Mouse (Mus musculus) liver, embryonic 12.5 days (tissue): ENCODE measurements around the gene Tuba3b. TPM values are rescaled to one million over a fixed set of nuclear protein-coding genes. Genes with fewer than 3 reads are reported as not detected.

ENCODE experiments used
- ATAC-seq: fragments of 200-750 bp; cut with Nextera tagmentation; 2 replicates; pipeline ENCODE4 v1.8.0; 2017; ENCODE audit warnings: moderate number of reproducible peaks, mild to moderate bottlenecking, moderate library complexity
- H3K27ac ChIP-seq: fragments of 300-500 bp; sonication (generic); 2 replicates; pipeline ENCODE4 v1.5.1; 2016; ENCODE audit warnings: mild to moderate bottlenecking
- H3K27me3 ChIP-seq: fragments of 300-500 bp; sonication (generic); replicated peaks from 2 replicates; pipeline ENCODE4 v1.6.1; 2016; ENCODE audit warnings: mild to moderate bottlenecking, moderate library complexity
- H3K36me3 ChIP-seq: fragments of 300-500 bp; sonication (generic); 2 replicates; pipeline ENCODE4 v1.6.1; 2016; ENCODE audit warnings: mild to moderate bottlenecking, moderate library complexity
- H3K4me1 ChIP-seq: fragments of 300-500 bp; sonication (generic); 2 replicates; pipeline ENCODE4 v1.6.1; 2016
- H3K4me2 ChIP-seq: fragments of 300-500 bp; sonication (generic); 2 replicates; pipeline ENCODE4 v1.6.1; 2016; ENCODE audit warnings: mild to moderate bottlenecking, moderate library complexity
- H3K4me3 ChIP-seq: fragments of 300-500 bp; sonication (generic); 2 replicates; pipeline ENCODE4 v1.5.1; 2016; ENCODE audit warnings: mild to moderate bottlenecking, moderate library complexity
- H3K9ac ChIP-seq: fragments of 300-500 bp; sonication (generic); 2 replicates; pipeline ENCODE4 v1.6.1; 2016; ENCODE audit warnings: mild to moderate bottlenecking, moderate library complexity
- H3K9me3 ChIP-seq: fragments of 300-500 bp; sonication (generic); replicated peaks from 2 replicates; pipeline ENCODE4 v1.6.1; 2016; ENCODE audit warnings: mild to moderate bottlenecking, moderate library complexity
- WGBS: fragments of 180-500 bp; shearing (Covaris S2); methylation state at CpG from one replicate; pipeline ENCODE4 v1.1.7; 2016; ENCODE audit not compliant: insufficient replicate concordance; 5-methylcytosine and 5-hydroxymethylcytosine counted together
- polyA plus RNA-seq: library from polyadenylated mRNA; unstranded; fragments of >200 nt; fragmentation: Nextera tagmentation; extraction: Ambion mirVana; gene quantifications from 2 replicates; pipeline ENCODE4 v1.2.1, GENCODE M21; 2016

Tuba3b gene
- not detected in 2 replicates for polyA plus RNA-seq

- no peaks in the 10 kb centered on the region for H3K9me3 ChIP-seq
- 80% methylated on average over 31 of the region's 31 CpGs for WGBS
- ATAC-seq: no peak
- peak within 1 kb of the TSS; percentile 17; the same call in 1 of the 2 replicates for H3K4me2 ChIP-seq
- no peaks in the 10 kb centered on the region for H3K4me1 ChIP-seq
- no peaks in the 10 kb centered on the region for H3K36me3 ChIP-seq
- no peak within 1 kb of the TSS for H3K9ac ChIP-seq
- no peaks in the 10 kb centered on the region for H3K27me3 ChIP-seq
- no peak within 1 kb of the TSS for H3K4me3 ChIP-seq
- H3K27ac ChIP-seq: no peak within 1 kb of the TSS
These were observed at the start of gene Tuba3b for GRCm38 (mm10) chr6:145615666-145616210. Tuba3b (plus strand) TSS chr6:145615757.

- H3K4me1 ChIP-seq: no peaks in the 10 kb centered on the region; the same call in 1 of the 2 replicates
- H3K27me3 ChIP-seq: no peaks in the 10 kb centered on the region
- H3K4me3 ChIP-seq: no peak overlapping the region
- ATAC-seq: peak; percentile 30; the same call in 1 of the 2 replicates
- no peak overlapping the region for H3K9ac ChIP-seq
- 27% methylated on average over 8 of the region's 8 CpGs for WGBS
- H3K36me3 ChIP-seq: no peaks in the 10 kb centered on the region
- no peak overlapping the region for H3K4me2 ChIP-seq
- no peak overlapping the region for H3K27ac ChIP-seq
- no peaks in the 10 kb centered on the region for H3K9me3 ChIP-seq
These were observed 48.3 kb upstream of the Tuba3b start for GRCm38 (mm10) chr6:145567296-145567695.

DNA sequence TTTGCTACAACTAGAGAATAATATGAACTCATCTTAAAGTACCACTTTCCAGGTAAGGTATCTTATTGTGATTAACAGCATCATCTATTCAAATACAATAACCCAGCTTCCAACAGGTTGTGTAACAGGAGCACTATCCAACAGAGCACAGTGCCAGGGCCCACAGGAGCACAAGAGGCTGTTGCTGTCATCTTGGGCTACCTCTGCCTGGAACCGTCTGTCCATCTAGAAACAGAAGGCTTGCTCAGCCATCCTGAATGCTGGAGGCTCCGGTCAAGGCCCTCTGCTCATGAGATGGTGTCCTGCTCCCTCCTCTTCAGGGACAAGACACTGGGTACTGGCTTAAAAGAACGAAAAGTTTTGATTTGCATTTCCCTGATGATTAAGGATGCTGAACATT, 47.7 kb upstream of the Tuba3b start:
- H3K9ac ChIP-seq: no peak overlapping the region
- H3K4me3 ChIP-seq: no peak overlapping the region
- H3K27ac ChIP-seq: no peak overlapping the region
- H3K27me3 ChIP-seq: no peaks in the 10 kb centered on the region
- 64% methylated on average over 3 of the region's 3 CpGs for WGBS
- H3K4me2 ChIP-seq: no peak overlapping the region
- no peaks in the 10 kb centered on the region; the same call in 1 of the 2 replicates for H3K4me1 ChIP-seq
- ATAC-seq: no peak
- H3K36me3 ChIP-seq: no peaks in the 10 kb centered on the region
- H3K9me3 ChIP-seq: no peaks in the 10 kb centered on the region

DNA sequence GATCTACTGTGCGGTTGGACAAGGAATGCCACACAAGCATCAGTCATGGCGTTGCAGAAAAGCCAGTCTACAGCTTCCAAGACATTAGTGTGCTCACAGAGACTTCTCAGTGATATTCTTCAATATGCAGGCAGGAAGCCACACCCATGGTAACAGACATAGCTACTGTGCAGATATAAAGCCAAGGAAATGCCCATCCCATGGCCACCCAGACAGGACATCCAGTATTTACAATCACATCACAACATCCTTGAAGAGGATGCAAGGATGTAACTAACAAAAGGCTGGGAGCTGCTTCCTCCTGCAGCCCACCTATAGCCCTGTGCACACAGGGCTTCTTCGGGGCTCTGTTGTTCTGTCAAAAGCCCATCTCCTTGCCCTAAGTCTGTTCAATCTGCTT, 46.9 kb upstream of the Tuba3b start:
- no peaks in the 10 kb centered on the region for H3K27me3 ChIP-seq
- H3K9me3 ChIP-seq: no peaks in the 10 kb centered on the region
- no peak overlapping the region for H3K4me2 ChIP-seq
- no peaks in the 10 kb centered on the region for H3K36me3 ChIP-seq
- H3K4me3 ChIP-seq: no peak overlapping the region
- no peak overlapping the region for H3K27ac ChIP-seq
- no peaks in the 10 kb centered on the region; the same call in 1 of the 2 replicates for H3K4me1 ChIP-seq
- 70% methylated on average over 3 of the region's 3 CpGs for WGBS
- ATAC-seq: no peak
- H3K9ac ChIP-seq: no peak overlapping the region

DNA sequence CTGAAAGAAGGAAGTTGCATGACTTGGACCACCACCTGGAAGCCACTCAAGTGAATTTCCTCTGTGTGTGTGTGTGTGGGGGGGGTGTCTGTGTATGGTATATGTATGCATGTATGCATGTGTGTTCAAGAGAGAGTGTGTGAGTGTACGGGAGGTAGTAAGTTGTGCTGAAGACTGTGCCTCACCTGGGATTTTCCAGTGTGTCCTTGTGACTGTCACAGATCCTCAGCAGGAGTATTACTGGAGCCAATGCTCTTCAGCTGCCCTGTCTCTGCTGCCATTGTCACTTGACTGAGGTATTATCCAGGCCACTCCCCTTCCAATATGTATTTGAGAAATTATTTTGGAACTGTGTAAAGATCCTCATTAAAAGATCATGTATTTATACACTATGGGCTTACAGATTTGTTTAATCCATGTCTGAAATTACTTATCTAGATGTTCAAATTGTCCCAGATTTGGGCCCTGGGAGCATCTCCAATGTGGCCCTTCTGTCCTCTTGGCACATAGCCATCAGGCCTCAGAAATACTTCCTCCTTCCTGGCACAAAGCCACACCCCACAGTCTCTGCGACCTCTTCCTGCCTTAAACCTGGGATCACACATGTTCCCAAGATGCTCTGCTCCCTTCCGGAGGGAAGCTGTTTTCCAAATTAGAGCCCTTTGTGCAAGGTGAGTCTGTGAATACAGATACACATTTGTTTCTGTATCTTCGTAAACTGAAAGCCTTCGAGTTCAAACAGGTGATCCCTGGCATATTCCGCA, 42.1 kb upstream of the Tuba3b start:
- Histone ChIP-seq H3K36me3 (no peaks in the 10 kb centered on the region), H3K27me3 (no peaks in the 10 kb centered on the region), H3K4me1 (no peaks in the 10 kb centered on the region), H3K4me2 (no peak overlapping the region), H3K27ac (no peak overlapping the region), H3K9me3 (no peaks in the 10 kb centered on the region), H3K4me3 (no peak overlapping the region), H3K9ac (no peak overlapping the region)
- ATAC-seq: no peak
- WGBS: 67% methylated on average over 6 of the region's 6 CpGs

DNA sequence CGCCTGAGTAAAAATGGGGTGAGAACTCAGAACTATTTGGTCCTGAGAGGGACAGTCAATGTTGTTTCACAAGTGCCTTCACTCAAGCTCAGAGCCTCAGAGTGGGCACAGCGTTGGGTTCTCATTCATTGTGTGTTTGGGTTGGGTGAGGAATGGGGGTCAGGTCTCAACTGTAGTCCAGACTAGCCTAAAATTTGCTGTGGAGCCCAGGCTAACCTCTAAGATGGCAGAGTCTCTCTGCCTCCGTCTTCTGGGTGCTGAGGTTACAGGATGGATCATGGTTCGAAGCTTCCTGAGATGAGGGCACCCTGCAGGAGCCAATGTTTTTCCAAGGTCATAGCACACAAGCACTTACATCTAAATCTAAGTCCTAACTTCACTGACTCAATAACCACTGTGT, 38.8 kb upstream of the Tuba3b start:
- H3K4me3 ChIP-seq: no peak overlapping the region
- no peaks in the 10 kb centered on the region for H3K4me1 ChIP-seq
- no peaks in the 10 kb centered on the region for H3K27me3 ChIP-seq
- H3K4me2 ChIP-seq: no peak overlapping the region
- H3K9me3 ChIP-seq: no peaks in the 10 kb centered on the region
- no peaks in the 10 kb centered on the region for H3K36me3 ChIP-seq
- WGBS: 79% methylated on average over 4 of the region's 4 CpGs
- H3K27ac ChIP-seq: no peak overlapping the region
- no peak for ATAC-seq
- no peak overlapping the region for H3K9ac ChIP-seq

DNA sequence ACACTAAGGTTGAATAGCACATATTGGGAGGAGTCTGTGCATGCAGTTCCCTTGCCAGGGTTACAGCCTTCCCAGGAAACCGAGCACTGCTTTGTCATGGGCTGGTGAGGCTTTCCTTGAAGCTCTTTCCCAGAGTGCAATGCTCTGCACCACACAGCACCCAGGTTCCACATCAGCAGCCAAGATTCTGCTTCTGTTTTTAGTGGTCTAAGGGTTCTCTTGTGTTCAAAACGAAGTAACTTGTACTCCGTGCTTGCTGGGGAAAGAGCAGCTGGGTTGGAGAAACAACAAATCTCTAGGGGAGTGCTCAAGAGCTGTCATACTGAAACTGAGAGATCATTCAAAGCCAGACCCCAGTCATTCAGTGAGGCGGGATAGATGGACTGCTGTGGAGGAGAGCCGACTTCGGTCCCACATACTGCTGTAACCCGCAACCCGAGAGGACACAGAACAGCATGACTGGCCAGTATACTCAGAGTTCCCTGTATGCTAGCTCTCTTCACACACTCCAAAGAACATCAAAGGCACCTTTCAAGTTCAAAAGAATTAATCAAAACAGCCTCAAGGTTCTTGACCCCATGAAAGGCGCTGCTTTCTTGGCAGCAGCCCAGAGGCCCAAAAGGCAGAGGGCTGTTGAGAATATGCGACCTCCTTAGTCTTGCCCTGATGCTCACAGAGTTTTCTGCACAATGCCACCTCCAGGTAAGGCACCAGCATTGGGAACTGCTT, 36.9 kb upstream of the Tuba3b start:
- 62% methylated on average over 10 of the region's 10 CpGs for WGBS
- H3K27me3 ChIP-seq: no peaks in the 10 kb centered on the region
- no peaks in the 10 kb centered on the region for H3K4me1 ChIP-seq
- H3K4me3 ChIP-seq: no peak overlapping the region
- H3K27ac ChIP-seq: no peak overlapping the region
- H3K36me3 ChIP-seq: no peaks in the 10 kb centered on the region
- no peak overlapping the region for H3K4me2 ChIP-seq
- H3K9ac ChIP-seq: no peak overlapping the region
- H3K9me3 ChIP-seq: no peaks in the 10 kb centered on the region
- ATAC-seq: no peak

GRCm38 (mm10) chr6:145579761-145580160, 35.8 kb upstream of the Tuba3b start:
- WGBS: 57% methylated on average over 3 of the region's 3 CpGs
- Histone ChIP-seq H3K4me2 (no peak overlapping the region), H3K36me3 (no peaks in the 10 kb centered on the region), H3K27ac (no peak overlapping the region), H3K4me1 (no peaks in the 10 kb centered on the region), H3K9me3 (no peaks in the 10 kb centered on the region), H3K27me3 (no peaks in the 10 kb centered on the region), H3K4me3 (no peak overlapping the region), H3K9ac (no peak overlapping the region)
- no peak for ATAC-seq

- Histone ChIP-seq H3K4me1 (no peaks in the 10 kb centered on the region), H3K9me3 (no peaks in the 10 kb centered on the region), H3K36me3 (no peaks in the 10 kb centered on the region), H3K27me3 (no peaks in the 10 kb centered on the region), H3K4me2 (no peak overlapping the region), H3K4me3 (no peak overlapping the region), H3K9ac (no peak overlapping the region), H3K27ac (no peak overlapping the region)
- no peak for ATAC-seq
- WGBS: 54% methylated on average over 10 of the region's 10 CpGs
These were observed 34.0 kb upstream of the Tuba3b start for GRCm38 (mm10) chr6:145581366-145582170.

DNA sequence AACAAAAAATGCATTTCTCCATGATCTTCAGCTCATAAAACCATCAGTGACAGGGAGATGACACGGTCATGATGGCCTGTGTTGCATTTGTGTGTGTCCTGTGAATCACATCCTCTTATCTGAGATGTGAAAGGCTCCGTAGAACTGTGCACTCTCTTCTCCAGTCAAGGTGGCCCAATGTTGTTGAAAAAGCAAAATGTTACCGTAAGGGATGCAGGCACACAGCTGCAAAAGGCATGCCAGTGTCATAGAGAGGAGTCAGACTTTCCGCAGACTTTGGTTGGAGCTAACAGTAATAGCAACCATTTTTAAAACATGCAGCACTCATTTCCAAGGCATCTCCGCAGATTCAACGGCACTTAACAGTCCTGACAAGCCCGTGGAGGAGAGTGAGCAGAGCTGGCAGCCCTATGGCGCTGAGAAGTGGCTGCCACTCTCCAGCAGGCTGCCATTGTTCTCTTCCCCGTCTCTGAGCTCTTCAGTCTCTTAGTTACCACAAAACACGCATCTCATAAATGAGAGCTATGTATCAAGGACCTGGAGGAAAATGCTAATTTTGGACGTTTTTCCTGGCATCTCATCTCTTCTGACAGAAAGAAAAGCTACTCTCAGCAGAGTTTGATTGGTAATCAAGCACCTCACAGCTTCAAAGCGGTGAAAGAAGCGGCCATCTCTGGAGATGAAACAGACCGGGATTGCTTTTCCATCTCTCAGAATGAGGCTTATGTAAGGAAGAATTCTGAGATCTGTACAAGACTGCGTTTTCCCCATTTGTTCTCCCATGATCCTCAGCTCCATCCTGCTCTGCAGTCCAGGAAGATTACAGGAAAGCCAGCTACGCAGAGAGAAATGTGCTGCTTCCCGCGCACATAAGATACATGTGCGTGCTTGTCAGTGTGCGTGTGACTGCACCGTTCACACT, 30.2 kb upstream of the Tuba3b start:
- Histone ChIP-seq H3K27me3 (no peaks in the 10 kb centered on the region), H3K4me3 (no peak overlapping the region), H3K27ac (no peak overlapping the region), H3K4me1 (no peaks in the 10 kb centered on the region), H3K9me3 (no peaks in the 10 kb centered on the region), H3K9ac (no peak overlapping the region), H3K4me2 (no peak overlapping the region), H3K36me3 (no peaks in the 10 kb centered on the region)
- 72% methylated on average over 21 of the region's 21 CpGs for WGBS
- ATAC-seq: no peak
